Mouse (Mus musculus) neural tube, embryonic 13.5 days (tissue): ENCODE results near the gene Ssu72. TPM values are rescaled to one million over a fixed set of nuclear protein-coding genes. Genes with fewer than 3 reads are reported as not detected.
A peak's percentile ranks its signal among the peaks of the same experiment; 100 is the strongest.

Source experiments
- ATAC-seq: fragments of 200-750 bp; cut with Nextera tagmentation; 2 replicates; pipeline ENCODE4 v1.8.0; 2017; ENCODE audit warnings: low read depth, mild to moderate bottlenecking, moderate TSS enrichment, moderate library complexity
- H3K27ac ChIP-seq: fragments of 300-500 bp; sonication (generic); replicated peaks from 2 replicates; pipeline ENCODE4 v1.5.1; 2015; ENCODE audit warnings: moderate library complexity, mild to moderate bottlenecking, inconsistent platforms
- H3K27me3 ChIP-seq: fragments of 300-500 bp; sonication (generic); 2 replicates; pipeline ENCODE4 v1.6.1; 2015; ENCODE audit warnings: mild to moderate bottlenecking, inconsistent platforms
- H3K36me3 ChIP-seq: fragments of 300-500 bp; sonication (generic); 2 replicates; pipeline ENCODE4 v1.6.1; 2015; ENCODE audit warnings: mild to moderate bottlenecking, inconsistent platforms
- H3K4me1 ChIP-seq: fragments of 300-500 bp; sonication (generic); replicated peaks from 2 replicates; pipeline ENCODE4 v1.6.1; 2015; ENCODE audit warnings: inconsistent platforms
- H3K4me2 ChIP-seq: fragments of 300-500 bp; sonication (generic); 2 replicates; pipeline ENCODE4 v1.6.1; 2015; ENCODE audit warnings: inconsistent platforms, mild to moderate bottlenecking, moderate library complexity
- H3K4me3 ChIP-seq: fragments of 300-500 bp; sonication (generic); 2 replicates; pipeline ENCODE4 v1.5.1; 2015; ENCODE audit warnings: mild to moderate bottlenecking, inconsistent platforms
- H3K9ac ChIP-seq: fragments of 300-500 bp; sonication (generic); 2 replicates; pipeline ENCODE4 v1.6.1; 2015; ENCODE audit warnings: moderate library complexity, mild to moderate bottlenecking, inconsistent platforms
- H3K9me3 ChIP-seq: fragments of 300-500 bp; sonication (generic); 2 replicates; pipeline ENCODE4 v1.6.1; 2016; ENCODE audit warnings: inconsistent platforms
- WGBS: fragments of 180-500 bp; shearing (Covaris S2); methylation state at CpG from one replicate; pipeline ENCODE4 v1.1.7; 2015; 5-methylcytosine and 5-hydroxymethylcytosine counted together
- polyA plus RNA-seq: library from polyadenylated mRNA; unstranded; fragments of >200 nt; fragmentation: Nextera tagmentation; extraction: Ambion mirVana; gene quantifications from 2 replicates; pipeline ENCODE4 v1.2.1, GENCODE M21; 2015

Ssu72 gene
- polyA plus RNA-seq, 1 experiment from 2014 or later, result 178 TPM

DNA sequence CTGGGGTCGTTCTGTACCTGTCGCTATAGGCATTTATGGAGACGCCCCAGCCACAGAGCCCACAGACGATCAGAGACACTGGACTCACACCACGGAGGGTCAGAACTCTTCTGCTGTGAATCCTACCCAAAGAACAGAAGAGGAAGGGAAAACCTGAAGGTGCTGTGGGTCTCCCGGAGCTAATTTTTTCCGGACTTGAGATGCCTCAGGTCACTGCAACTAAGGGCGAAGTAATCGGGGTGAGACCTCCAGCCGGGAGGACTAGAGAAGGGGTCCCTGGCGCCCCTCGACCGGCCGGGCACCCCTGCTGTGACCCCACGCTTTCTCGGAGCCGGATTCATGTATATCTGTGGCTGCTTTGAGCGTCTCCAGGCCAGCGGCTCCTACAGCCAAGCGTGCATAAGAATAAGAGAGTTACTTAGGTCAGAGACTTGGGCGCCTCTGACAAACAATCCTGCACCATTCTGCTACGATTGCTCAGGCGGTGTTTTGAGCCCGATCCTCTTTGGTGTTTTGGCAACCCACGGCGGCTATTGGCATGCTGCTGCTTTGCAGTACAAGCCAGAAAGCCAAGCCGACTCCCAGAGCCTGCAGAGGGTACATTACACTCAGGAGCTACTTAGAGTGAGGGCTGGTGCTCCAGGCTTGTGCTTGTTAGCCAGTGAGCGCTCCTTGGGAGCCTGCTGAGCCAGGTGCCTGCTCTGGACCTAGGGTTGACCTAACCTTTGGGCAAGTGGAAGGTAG lies 56.9 kb downstream of the Ssu72 start:
- peak; percentile 34; the same call in 1 of the 2 replicates for ATAC-seq
- Histone ChIP-seq H3K36me3 (peaks cover 11% of the 10 kb centered on the region), H3K4me2 (peak overlapping the region; percentile 100), H3K4me3 (peak overlapping the region; percentile 90), H3K4me1 (peaks cover 31% of the 10 kb centered on the region), H3K9me3 (no peaks in the 10 kb centered on the region), H3K27me3 (no peaks in the 10 kb centered on the region), H3K9ac (peak overlapping the region; percentile 81), H3K27ac (0 out of 2 replicates have a peak overlapping the region, but pooled peaks have one; percentile 18)
- WGBS, result 3% methylated on average over 28 of the region's 28 CpGs

DNA sequence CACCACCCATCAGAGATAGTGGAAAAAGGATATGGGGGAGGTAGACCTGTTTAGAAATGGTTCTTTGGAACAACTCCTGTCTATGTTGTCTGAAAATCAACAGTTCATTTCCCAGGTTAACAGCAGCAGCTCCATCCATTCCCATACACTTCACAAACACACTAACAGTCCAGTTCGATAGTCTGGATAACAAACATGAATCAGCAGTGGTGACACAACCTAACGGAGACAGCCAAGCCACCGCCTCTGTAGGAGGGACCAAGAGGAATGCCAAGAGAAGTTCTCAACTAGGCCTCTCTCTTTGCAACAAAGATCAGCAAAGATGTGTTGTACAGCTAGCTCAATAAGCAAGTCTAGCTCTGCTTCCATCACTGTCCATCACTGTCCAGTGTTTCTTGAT lies 57.8 kb downstream of the Ssu72 start:
- no peak overlapping the region for H3K9ac ChIP-seq
- H3K9me3 ChIP-seq, result no peaks in the 10 kb centered on the region
- ATAC-seq, result no peak
- WGBS, result 92% methylated on average over 3 of the region's 3 CpGs
- H3K27ac ChIP-seq, result no peak overlapping the region
- no peaks in the 10 kb centered on the region for H3K27me3 ChIP-seq
- no peak overlapping the region for H3K4me3 ChIP-seq
- H3K36me3 ChIP-seq, result peaks cover 4% of the 10 kb centered on the region; the same call in 1 of the 2 replicates
- no peak overlapping the region for H3K4me2 ChIP-seq
- H3K4me1 ChIP-seq, result peaks cover 31% of the 10 kb centered on the region

DNA sequence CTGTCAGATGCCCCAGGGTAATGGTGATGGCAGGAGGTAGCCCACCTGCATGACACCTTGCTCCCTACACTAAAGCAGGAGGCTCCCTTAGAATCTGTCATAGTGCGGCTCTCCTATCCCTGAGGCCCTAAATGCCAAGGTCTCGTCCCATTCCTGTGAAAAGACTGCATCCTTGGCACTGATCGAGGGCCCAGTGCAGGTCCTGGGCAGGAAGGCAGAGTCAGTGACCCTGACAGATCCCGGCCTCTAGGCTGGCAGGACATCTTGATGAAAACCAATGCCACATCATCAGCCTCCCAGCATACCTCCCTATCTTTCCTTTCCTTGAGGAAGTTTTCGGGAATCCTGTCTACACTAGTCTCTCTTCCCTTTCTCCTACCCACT lies 64.9 kb downstream of the Ssu72 start:
- H3K4me3 ChIP-seq, result peak overlapping the region; percentile 46
- ATAC-seq, result peak; percentile 2; the same call in 1 of the 2 replicates

DNA sequence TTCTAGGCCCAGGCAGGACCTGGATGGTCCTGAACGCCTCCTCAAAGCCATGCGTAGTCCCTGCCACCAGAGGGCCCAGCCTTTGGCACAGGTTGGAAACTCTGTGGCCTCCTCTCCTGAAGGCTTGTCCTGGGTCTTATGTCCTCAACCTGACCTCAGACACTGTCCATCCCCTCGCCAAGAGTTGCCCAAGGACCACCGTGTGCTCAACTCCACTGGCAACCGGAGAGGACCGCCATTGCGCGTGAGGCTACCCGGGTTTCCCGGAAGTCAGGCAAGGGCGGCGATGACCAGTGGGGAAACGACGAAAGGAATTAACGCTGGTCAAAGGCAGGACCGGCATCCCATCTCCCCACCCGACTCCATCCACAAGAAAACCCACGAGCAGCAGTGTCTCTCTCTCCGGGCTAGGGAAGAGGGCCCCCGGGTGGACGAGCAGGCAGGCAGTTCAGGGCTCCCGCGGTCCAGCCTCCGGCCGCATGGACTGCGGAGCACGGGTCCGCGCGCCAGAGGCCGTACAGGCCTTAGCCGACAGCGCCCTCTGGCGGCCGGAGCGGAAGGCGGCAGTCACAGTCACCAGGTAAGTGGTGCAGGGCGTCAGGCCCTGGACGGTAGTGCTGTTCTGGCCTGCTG lies 65.4 kb downstream of the Ssu72 start:
- Histone ChIP-seq H3K4me2 (peak overlapping the region; percentile 66), H3K9ac (peak overlapping the region; percentile 81), H3K4me3 (peak overlapping the region; percentile 46), H3K36me3 (no peaks in the 10 kb centered on the region), H3K27ac (peak overlapping the region; percentile 49), H3K27me3 (peaks cover 25% of the 10 kb centered on the region), H3K9me3 (no peaks in the 10 kb centered on the region), H3K4me1 (peaks cover 33% of the 10 kb centered on the region)
- under 1% methylated on average over 36 of the region's 39 CpGs for WGBS
- peak; percentile 78 for ATAC-seq

More for the DNA sequence above, 64.9 kb downstream of the Ssu72 start:
- Histone ChIP-seq H3K9ac (peak overlapping the region; percentile 81), H3K27ac (peak overlapping the region; percentile 49), H3K4me2 (peak overlapping the region; percentile 66), H3K9me3 (no peaks in the 10 kb centered on the region), H3K27me3 (peaks cover 24% of the 10 kb centered on the region), H3K4me1 (peaks cover 27% of the 10 kb centered on the region), H3K36me3 (no peaks in the 10 kb centered on the region)
- 69% methylated on average over 5 of the region's 5 CpGs for WGBS

DNA sequence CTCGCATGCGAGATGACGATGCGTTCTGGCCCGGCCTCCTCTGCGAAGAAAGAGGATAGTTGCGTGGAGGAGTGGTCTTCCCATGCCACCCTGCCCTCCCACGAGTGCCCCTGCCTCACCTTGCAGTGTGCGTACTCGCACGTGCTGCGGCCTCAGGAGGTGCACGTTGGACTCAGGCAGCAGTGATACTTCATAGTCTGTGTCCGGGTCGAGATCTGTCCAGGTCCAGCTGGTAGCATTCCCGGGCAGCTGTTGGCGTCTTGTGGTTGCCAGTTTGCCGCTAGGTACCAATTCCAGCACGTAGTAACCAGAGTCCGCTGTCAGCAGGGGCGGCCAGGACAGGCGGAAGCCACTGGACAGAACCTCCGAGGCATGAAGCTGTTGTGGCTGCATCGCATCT lies 66.0 kb downstream of the Ssu72 start:
- Histone ChIP-seq H3K4me1 (peaks cover 39% of the 10 kb centered on the region), H3K4me3 (peak overlapping the region; percentile 46), H3K9ac (peak overlapping the region; percentile 81), H3K36me3 (no peaks in the 10 kb centered on the region), H3K4me2 (peak overlapping the region; percentile 66), H3K9me3 (no peaks in the 10 kb centered on the region), H3K27ac (no peak overlapping the region), H3K27me3 (peaks cover 31% of the 10 kb centered on the region)
- WGBS, result 43% methylated on average over 23 of the region's 24 CpGs
- no peak for ATAC-seq

DNA sequence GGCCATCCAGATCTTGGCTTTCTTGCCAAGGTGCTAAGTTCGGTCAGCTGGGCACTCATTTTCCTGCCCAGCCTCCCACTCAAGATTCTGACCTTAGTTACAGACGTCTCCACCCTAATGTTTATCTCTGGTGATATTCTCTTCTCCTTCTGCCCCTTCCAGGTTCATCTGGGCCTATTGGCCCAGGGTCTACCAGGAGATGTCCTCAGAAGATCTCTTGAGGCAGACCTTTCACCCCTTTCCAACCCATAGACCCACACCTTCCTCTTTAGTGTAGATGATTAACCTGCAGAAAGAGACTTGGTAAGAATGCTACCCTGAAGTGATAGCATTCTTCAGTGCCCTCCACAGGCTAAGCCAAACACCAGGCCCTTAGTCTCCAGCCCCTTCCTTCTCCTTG lies 67.1 kb downstream of the Ssu72 start:
- no peaks in the 10 kb centered on the region for H3K36me3 ChIP-seq
- no peaks in the 10 kb centered on the region for H3K9me3 ChIP-seq
- peaks cover 42% of the 10 kb centered on the region for H3K4me1 ChIP-seq
- H3K4me3 ChIP-seq, result no peak overlapping the region
- no peak overlapping the region for H3K27ac ChIP-seq
- H3K4me2 ChIP-seq, result peak overlapping the region; percentile 66
- 82% methylated on average over 2 of the region's 2 CpGs for WGBS
- no peak overlapping the region for H3K9ac ChIP-seq
- peaks cover 35% of the 10 kb centered on the region for H3K27me3 ChIP-seq
- no peak for ATAC-seq

DNA sequence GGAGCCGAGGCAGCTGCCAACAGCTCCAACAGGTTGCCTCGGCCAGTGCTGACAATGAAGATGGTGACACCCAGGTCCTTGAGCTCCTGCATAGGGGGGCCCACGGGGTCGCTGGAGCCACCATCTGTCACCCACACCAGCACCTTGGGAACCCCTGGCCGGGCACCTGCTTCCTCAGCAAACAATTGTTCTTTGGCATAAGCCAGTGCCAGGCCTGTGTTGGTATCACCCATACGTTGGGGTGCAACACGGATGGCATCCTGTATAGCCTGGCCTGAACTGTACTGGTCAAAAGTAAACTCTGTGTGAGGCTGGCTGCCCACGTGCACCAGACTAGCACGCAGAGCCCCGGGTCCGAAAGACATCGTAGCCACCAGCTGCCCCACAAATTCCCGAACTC lies 68.2 kb downstream of the Ssu72 start:
- ATAC-seq, result no peak
- H3K4me3 ChIP-seq, result 0 out of 2 replicates have a peak overlapping the region, but pooled peaks have one; percentile 42
- peaks cover 42% of the 10 kb centered on the region for H3K4me1 ChIP-seq
- peaks cover 35% of the 10 kb centered on the region for H3K27me3 ChIP-seq
- no peak overlapping the region for H3K27ac ChIP-seq
- no peaks in the 10 kb centered on the region for H3K9me3 ChIP-seq
- H3K4me2 ChIP-seq, result peak overlapping the region; percentile 66
- H3K9ac ChIP-seq, result no peak overlapping the region
- no peaks in the 10 kb centered on the region for H3K36me3 ChIP-seq
- 87% methylated on average over 13 of the region's 13 CpGs for WGBS

DNA sequence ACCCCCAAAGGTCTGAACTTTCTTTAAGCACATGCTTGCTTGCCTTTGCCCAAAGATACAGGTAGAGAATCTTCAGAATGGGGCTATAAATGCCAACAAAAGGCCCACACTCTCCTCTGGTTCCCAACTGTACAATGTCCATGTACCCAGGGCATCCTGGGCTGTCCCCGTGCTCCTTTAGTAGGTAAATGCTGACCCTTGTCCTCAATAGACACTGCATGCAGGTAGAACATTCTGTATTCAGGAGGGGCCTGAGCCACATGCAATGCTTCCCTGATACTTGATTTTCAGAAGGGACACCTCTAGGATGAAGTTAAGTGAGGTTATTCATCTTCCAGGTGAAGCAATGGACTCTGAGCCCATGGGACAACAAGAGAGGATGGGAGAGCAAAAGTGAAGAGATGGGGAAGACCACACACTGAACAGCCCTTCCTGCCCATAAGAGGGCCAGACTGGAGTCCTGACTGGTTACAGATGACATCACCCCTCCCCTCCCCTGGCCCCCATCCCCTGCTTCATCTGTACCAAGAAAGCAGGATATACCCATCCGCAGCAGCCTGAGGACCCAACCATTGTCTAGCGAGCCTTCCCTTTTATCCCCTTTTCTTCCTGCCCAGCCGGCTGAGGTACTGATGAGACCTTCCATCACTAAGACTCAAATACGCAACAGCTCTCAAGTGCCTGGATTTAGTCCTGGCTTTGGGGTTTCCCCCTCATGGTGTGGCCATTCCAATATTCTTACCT lies 68.9 kb downstream of the Ssu72 start:
- Histone ChIP-seq H3K36me3 (no peaks in the 10 kb centered on the region), H3K9ac (peak overlapping the region; percentile 69), H3K4me2 (peak overlapping the region; percentile 66), H3K27me3 (peaks cover 35% of the 10 kb centered on the region), H3K27ac (peak overlapping the region; percentile 75; the same call in 1 of the 2 replicates), H3K4me3 (peak overlapping the region; percentile 42), H3K4me1 (peaks cover 42% of the 10 kb centered on the region), H3K9me3 (no peaks in the 10 kb centered on the region)
- WGBS, result 40% methylated on average over 5 of the region's 5 CpGs
- no peak for ATAC-seq

DNA sequence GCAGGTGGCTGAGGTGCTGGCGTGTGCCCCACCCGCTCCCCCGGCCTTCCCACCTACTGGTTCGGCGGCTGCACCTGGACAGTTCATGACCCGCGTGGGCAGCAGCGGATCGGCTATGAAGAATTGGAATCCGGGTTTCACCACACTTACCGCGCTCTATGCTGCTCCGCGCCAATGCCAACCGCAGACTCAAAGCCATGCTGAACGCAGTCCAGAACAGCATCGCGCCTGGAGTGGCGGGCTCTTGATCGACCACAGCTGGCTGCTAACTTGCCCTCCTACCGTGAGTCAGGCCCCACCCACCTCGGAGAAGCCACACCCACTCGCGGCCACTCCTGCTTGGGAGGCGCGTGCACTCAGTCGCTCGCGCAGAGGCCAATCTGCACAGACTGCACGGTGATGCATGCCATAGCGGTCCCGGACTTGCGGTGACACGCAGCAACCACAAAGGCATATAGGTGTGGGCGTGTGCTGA lies 69.7 kb downstream of the Ssu72 start, which contains the start of gene Vwa1:
Vwa1 (minus strand) TSS at position 419 of the 475 bp plus-strand sequence.
- H3K4me2 ChIP-seq, result peak within 1 kb of the TSS; percentile 66
- H3K9me3 ChIP-seq, result no peaks in the 10 kb centered on the region
- H3K4me1 ChIP-seq, result peaks cover 42% of the 10 kb centered on the region
- H3K36me3 ChIP-seq, result no peaks in the 10 kb centered on the region
- peak; percentile 72 for ATAC-seq
- 2% methylated on average over 35 of the region's 35 CpGs for WGBS
- H3K27ac ChIP-seq, result peak within 1 kb of the TSS; percentile 75
- peaks cover 35% of the 10 kb centered on the region for H3K27me3 ChIP-seq
- H3K9ac ChIP-seq, result peak within 1 kb of the TSS; percentile 69
- peak within 1 kb of the TSS; percentile 42 for H3K4me3 ChIP-seq

DNA sequence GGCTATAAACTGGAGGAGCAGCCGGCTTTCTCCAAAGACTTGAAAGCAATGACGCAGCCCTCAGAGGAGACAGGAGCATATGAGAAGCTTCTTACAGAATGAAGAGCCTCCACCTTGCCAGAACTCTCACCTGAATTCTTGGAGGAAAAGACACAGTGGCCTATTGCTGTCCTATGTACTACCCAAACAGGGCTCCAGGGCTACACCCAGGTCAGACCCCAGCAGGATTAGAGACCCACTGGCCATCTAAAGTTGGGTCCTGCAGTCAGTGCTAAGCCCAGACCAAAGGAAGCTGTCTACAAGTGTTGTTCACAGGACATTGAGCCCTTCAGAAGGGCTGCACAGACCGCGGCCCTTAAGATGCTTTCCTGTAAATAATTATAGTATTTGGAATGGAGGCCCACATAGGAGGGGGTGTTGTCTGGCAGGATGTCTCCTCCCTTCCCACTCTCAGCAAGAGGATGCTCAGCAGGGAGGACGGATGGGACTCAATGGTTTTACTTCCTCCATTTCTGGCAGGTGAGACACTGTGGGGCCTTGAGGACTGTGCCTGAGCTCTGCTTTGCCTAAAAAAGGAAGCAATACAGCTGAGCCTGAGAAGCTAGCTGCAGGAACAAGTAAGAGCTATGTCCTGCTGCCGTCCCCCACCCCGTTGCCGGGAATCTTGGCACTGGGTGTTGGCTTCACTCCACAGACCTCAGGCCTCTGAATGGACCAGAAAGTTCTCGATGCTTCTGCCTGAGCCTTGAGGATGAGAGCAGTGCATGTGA lies 70.6 kb downstream of the Ssu72 start:
- Histone ChIP-seq H3K4me1 (peaks cover 36% of the 10 kb centered on the region), H3K4me3 (peak overlapping the region; percentile 42), H3K9ac (peak overlapping the region; percentile 69), H3K9me3 (no peaks in the 10 kb centered on the region), H3K27me3 (peaks cover 35% of the 10 kb centered on the region), H3K27ac (peak overlapping the region; percentile 75), H3K36me3 (no peaks in the 10 kb centered on the region), H3K4me2 (peak overlapping the region; percentile 66)
- 59% methylated on average over 9 of the region's 9 CpGs for WGBS
- ATAC-seq, result no peak

DNA sequence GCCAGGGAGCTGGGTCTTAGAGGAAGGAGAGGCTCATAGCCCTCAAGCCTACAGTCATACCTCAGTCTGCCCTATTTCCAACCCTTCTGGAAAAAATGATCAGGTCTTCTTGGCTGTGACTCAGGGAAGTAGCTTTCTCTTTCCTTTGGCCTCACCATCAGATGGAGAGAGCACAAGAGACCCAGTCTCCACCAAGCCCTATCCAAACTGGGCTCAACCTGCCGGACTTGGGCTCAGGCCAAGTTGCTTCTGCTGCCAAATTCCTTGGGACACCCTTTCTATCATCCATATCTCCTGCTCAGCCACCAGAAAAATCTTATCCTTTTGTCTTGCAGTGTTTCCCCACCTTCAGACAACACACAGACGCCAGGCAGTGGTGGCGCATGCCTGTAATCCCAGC lies 71.3 kb downstream of the Ssu72 start:
- ATAC-seq, result no peak
- 82% methylated on average over 3 of the region's 3 CpGs for WGBS
- Histone ChIP-seq H3K27ac (peak overlapping the region; percentile 75; the same call in 1 of the 2 replicates), H3K4me2 (no peak overlapping the region), H3K36me3 (no peaks in the 10 kb centered on the region), H3K9me3 (no peaks in the 10 kb centered on the region), H3K27me3 (peaks cover 35% of the 10 kb centered on the region), H3K9ac (no peak overlapping the region), H3K4me1 (peaks cover 30% of the 10 kb centered on the region), H3K4me3 (no peak overlapping the region)
